In the genomic region with DNA sequence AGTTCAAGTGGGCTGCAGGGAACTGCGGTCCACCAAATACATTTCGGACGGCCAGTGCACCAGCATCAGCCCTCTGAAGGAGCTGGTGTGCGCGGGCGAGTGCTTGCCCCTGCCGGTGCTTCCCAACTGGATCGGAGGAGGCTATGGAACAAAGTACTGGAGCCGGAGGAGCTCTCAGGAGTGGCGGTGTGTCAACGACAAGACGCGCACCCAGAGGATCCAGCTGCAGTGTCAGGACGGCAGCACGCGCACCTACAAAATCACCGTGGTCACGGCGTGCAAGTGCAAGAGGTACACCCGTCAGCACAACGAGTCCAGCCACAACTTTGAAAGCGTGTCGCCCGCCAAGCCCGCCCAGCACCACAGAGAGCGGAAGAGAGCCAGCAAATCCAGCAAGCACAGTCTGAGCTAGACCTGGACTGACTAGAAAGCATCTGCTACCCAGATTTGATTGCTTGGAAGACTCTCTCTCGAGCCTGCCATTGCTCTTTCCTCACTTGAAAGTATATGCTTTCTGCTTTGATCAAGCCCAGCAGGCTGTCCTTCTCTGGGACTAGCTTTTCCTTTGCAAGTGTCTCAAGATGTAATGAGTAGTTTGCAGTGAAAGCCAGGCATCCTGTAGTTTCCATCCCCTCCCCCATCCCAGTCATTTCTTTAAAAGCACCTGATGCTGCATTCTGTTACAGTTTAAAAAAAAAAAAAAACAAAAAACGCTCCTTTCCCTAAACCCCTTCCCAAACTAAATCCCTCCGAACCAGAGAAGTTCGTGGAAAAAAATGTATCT, we compare ENCODE assay signal across 8 mouse cellular contexts. TPM values are rescaled to one million over a fixed set of nuclear protein-coding genes. Genes with fewer than 3 reads are reported as not detected.
A peak's percentile ranks its signal among the peaks of the same experiment; 100 is the strongest.
DNase-seq lines count a peak whose midpoint lies in the region; ATAC-seq lines count a peak whose summit lies in the region.

No protein-coding gene starts in this region.

- no peak overlapping the region for H3K27ac ChIP-seq in heart, embryonic 14.5 days (replicated peaks in 1 of 2; ENCODE audit: control insufficient read depth in 1 of 2, insufficient read depth in 1 of 2, low read depth in 2 of 2, low read length in 2 of 2)
- peak overlapping the region; percentile 29 for H3K27ac ChIP-seq in kidney, embryonic 15.5 days

- 0 out of 2 replicates have a peak, but pooled peaks have one; percentile 35 for ATAC-seq in heart, embryonic 14.5 days (ENCODE audit: insufficient number of reproducible peaks, insufficient read depth, low FRiP score, low read depth)
- ATAC-seq in kidney, embryonic 15.5 days (replicated peaks; ENCODE audit: low FRiP score), result peak; percentile 84
- ATAC-seq in erythroid progenitor cell, adult 5-6 weeks (replicated peaks; ENCODE audit: low FRiP score, poor library complexity, severe bottlenecking), result no peak

- DNase-seq in CD4-positive, CD25-positive, alpha-beta regulatory T cell, adult 2 months (ENCODE audit: low read depth, low spot score), result peak; percentile 41
- DNase-seq in adrenal gland, adult (ENCODE audit: inconsistent age in 2 of 2, low spot score in 1 of 2), result peak; percentile 23 to 52
- DNase-seq in embryo, embryonic 9.5 days (ENCODE audit: extremely low spot score), result peak; percentile 69
- DNase-seq in lung, postnatal 25 days (ENCODE audit: low spot score), result peak; percentile 17
- peak; percentile 29 for DNase-seq in ovary, postnatal 36 days (ENCODE audit: low spot score)

- H3K4me3 ChIP-seq in heart, embryonic 14.5 days (ENCODE audit: control insufficient read depth in 1 of 2, insufficient read depth in 1 of 2, low read depth in 1 of 2, low read length in 2 of 2), result peak overlapping the region; percentile 50 to 52
- peak overlapping the region; percentile 47 for H3K4me3 ChIP-seq in kidney, embryonic 15.5 days (replicated peaks)

- H3K9me3 ChIP-seq in heart, embryonic 14.5 days (ENCODE audit: control insufficient read depth, low read length), result no peaks in the 10 kb centered on the region
- H3K9me3 ChIP-seq in kidney, embryonic 15.5 days (replicated peaks), result no peaks in the 10 kb centered on the region

- no peaks in the 10 kb centered on the region for H3K27me3 ChIP-seq in heart, embryonic 14.5 days (ENCODE audit: control insufficient read depth, insufficient read depth, low read length)
- H3K27me3 ChIP-seq in kidney, embryonic 15.5 days, result no peaks in the 10 kb centered on the region

- peak overlapping the region; percentile 67 for H3K9ac ChIP-seq in heart, embryonic 14.5 days (ENCODE audit: low read length)
- H3K9ac ChIP-seq in kidney, embryonic 15.5 days, result peak overlapping the region; percentile 48; the same call in 1 of the 2 replicates

- H3K4me2 ChIP-seq in heart, embryonic 14.5 days (ENCODE audit: low read length), result peak overlapping the region; percentile 91
- peak overlapping the region; percentile 78 for H3K4me2 ChIP-seq in kidney, embryonic 15.5 days

- H3K4me1 ChIP-seq in heart, embryonic 14.5 days (ENCODE audit: control insufficient read depth in 2 of 2, insufficient read depth in 2 of 2, low read length in 2 of 2), result peaks cover 0 to 4% of the 10 kb centered on the region in 2 experiments; a peak in 1 of 4 replicates
- peaks cover 13% of the 10 kb centered on the region for H3K4me1 ChIP-seq in kidney, embryonic 15.5 days

- 4% methylated on average over 30 of the region's 30 CpGs for whole genome bisulfite sequencing in heart, embryonic 14.5 days
- 2% methylated on average over 30 of the region's 30 CpGs for WGBS in kidney, embryonic 15.5 days

- H3K36me3 ChIP-seq in heart, embryonic 14.5 days (ENCODE audit: control insufficient read depth, insufficient read depth, low read length), result no peaks in the 10 kb centered on the region
- H3K36me3 ChIP-seq in kidney, embryonic 15.5 days, result no peaks in the 10 kb centered on the region

RNA-seq across cellular contexts. Expression of gene Sostdc1, which starts 3.3 kb away (rescaled TPM):
- polyA plus RNA-seq in heart, embryonic 14.5 days (2014; fragmentation: Nextera tagmentation; extraction: Ambion mirVana), result 0.43 TPM in 1 of 2 replicates, not detected in the other
- 98.6 and 101 TPM in 2 replicates for polyA plus RNA-seq in kidney, embryonic 15.5 days (2015; fragmentation: Nextera tagmentation; extraction: Ambion mirVana)
- not detected in 2 replicates for total RNA-seq in erythroid progenitor cell, adult 5-6 weeks (2015; ENCODE audit: low replicate concordance)
- total RNA-seq in erythroid progenitor cell, adult 5-6 weeks (2017; ENCODE audit: low replicate concordance), result not detected in 2 replicates

Comparison
In these comparisons a context has a peak if more than half of its experiments do, and no peak if none do; other contexts are left out.
1. DNase-seq: peak in every context shown above with its lines; median percentile 69 in embryo, embryonic 9.5 days; 41 in CD4-positive, CD25-positive, alpha-beta regulatory T cell, adult 2 months; 38 in adrenal gland, adult; 29 in ovary, postnatal 36 days; 17 in lung, postnatal 25 days.
2. RNA of gene Sostdc1, which starts 3.3 kb away (polyA plus RNA-seq): 98.6 to 101 TPM in kidney, embryonic 15.5 days; 0.43 TPM in heart, embryonic 14.5 days; every median in the first group is over 10 times any median in the second.